Mouse (Mus musculus): ENCODE measurements at regions not wholly inside any gene's neighbourhood (a gene's known extent, or its start where the extent isn't known, plus 50 kb on each side); places are given as distances from the start of the nearest gene placed in this dataset.

GRCm38 (mm10) chr13:51303112-51303511 lies 105.3 kb upstream of the S1pr3 start:
- Histone ChIP-seq H3K4me1 (replicated peaks; ENCODE audit: control insufficient read depth, insufficient read depth) (no peaks in the 10 kb centered on the region), H3K4me2 (replicated peaks; ENCODE audit: low read depth) (no peak overlapping the region)
- no peak for ATAC-seq (ENCODE audit: low FRiP score, low TSS enrichment)

GRCm38 (mm10) chr13:51304631-51305030 lies 103.8 kb upstream of the S1pr3 start:
- TF ChIP-seq EP300 (optimal IDR thresholded peaks at IDR 0.05) (no peak), CTCF (IDR thresholded peaks at IDR 0.05; ENCODE audit: low read depth) (no peak)
- ATAC-seq (ENCODE audit: low FRiP score, low TSS enrichment): no peak
- H3K4me2 ChIP-seq (replicated peaks; ENCODE audit: low read depth): no peak overlapping the region
- no peak overlapping the region for H3K9ac ChIP-seq (ENCODE audit: low read length)
- H3K36me3 ChIP-seq (ENCODE audit: control insufficient read depth, insufficient read depth, low read length): no peaks in the 10 kb centered on the region
- H3K27ac ChIP-seq (replicated peaks): no peak overlapping the region
- DNase-seq (ENCODE audit: low spot score): no peak
- H3K4me1 ChIP-seq (replicated peaks; ENCODE audit: control insufficient read depth, insufficient read depth): no peaks in the 10 kb centered on the region
- H3K27me3 ChIP-seq (ENCODE audit: control insufficient read depth, insufficient read depth, low read length): no peaks in the 10 kb centered on the region
- H3K9me3 ChIP-seq (ENCODE audit: control insufficient read depth, low read length): no peaks in the 10 kb centered on the region
- 36% methylated on average over 4 of the region's 4 CpGs for WGBS
- no peak overlapping the region for H3K4me3 ChIP-seq (ENCODE audit: low read depth, low read length)

More at GRCm38 (mm10) chr13:51303112-51303511, 105.3 kb upstream of the S1pr3 start:
- no peaks in the 10 kb centered on the region for H3K27me3 ChIP-seq (ENCODE audit: control insufficient read depth, insufficient read depth, low read length)
- WGBS: 74% methylated on average over 3 of the region's 3 CpGs
- no peaks in the 10 kb centered on the region for H3K9me3 ChIP-seq (ENCODE audit: control insufficient read depth, low read length)
- no peak overlapping the region for H3K9ac ChIP-seq (ENCODE audit: low read length)
- no peaks in the 10 kb centered on the region for H3K36me3 ChIP-seq (ENCODE audit: control insufficient read depth, insufficient read depth, low read length)
- H3K27ac ChIP-seq (replicated peaks): no peak overlapping the region
- H3K4me3 ChIP-seq (ENCODE audit: low read depth, low read length): no peak overlapping the region
- TF ChIP-seq CTCF (IDR thresholded peaks at IDR 0.05; ENCODE audit: low read depth) (no peak), EP300 (optimal IDR thresholded peaks at IDR 0.05) (no peak)
- no peak for DNase-seq (ENCODE audit: low spot score)

GRCm38 (mm10) chr13:51309446-51309845 lies 99.0 kb upstream of the S1pr3 start:
- no peak for TF ChIP-seq CTCF (IDR thresholded peaks at IDR 0.05; ENCODE audit: low read depth)
- TF ChIP-seq EP300 (optimal IDR thresholded peaks at IDR 0.05): no peak
- no peak for DNase-seq (ENCODE audit: low spot score)
- H3K9ac ChIP-seq (ENCODE audit: low read length): no peak overlapping the region
- no peaks in the 10 kb centered on the region for H3K4me1 ChIP-seq (replicated peaks; ENCODE audit: control insufficient read depth, insufficient read depth)
- no peaks in the 10 kb centered on the region for H3K9me3 ChIP-seq (ENCODE audit: control insufficient read depth, low read length)
- no peak overlapping the region for H3K27ac ChIP-seq (replicated peaks)
- no peak overlapping the region for H3K4me2 ChIP-seq (replicated peaks; ENCODE audit: low read depth)
- H3K27me3 ChIP-seq (ENCODE audit: control insufficient read depth, insufficient read depth, low read length): no peaks in the 10 kb centered on the region
- no peaks in the 10 kb centered on the region for H3K36me3 ChIP-seq (ENCODE audit: control insufficient read depth, insufficient read depth, low read length)
- no peak for ATAC-seq (ENCODE audit: low FRiP score, low TSS enrichment)
- H3K4me3 ChIP-seq (ENCODE audit: low read depth, low read length): no peak overlapping the region

GRCm38 (mm10) chr13:51310041-51310440 lies 98.4 kb upstream of the S1pr3 start:
- ATAC-seq (ENCODE audit: low FRiP score, low TSS enrichment): no peak
- WGBS: 59% methylated on average over 2 of the region's 2 CpGs
- Histone ChIP-seq H3K36me3 (ENCODE audit: control insufficient read depth, insufficient read depth, low read length) (no peaks in the 10 kb centered on the region), H3K4me1 (replicated peaks; ENCODE audit: control insufficient read depth, insufficient read depth) (no peaks in the 10 kb centered on the region; the same call in 1 of the 2 replicates), H3K27ac (replicated peaks) (no peak overlapping the region), H3K9ac (ENCODE audit: low read length) (no peak overlapping the region), H3K4me3 (ENCODE audit: low read depth, low read length) (no peak overlapping the region), H3K9me3 (ENCODE audit: control insufficient read depth, low read length) (no peaks in the 10 kb centered on the region), H3K27me3 (ENCODE audit: control insufficient read depth, insufficient read depth, low read length) (no peaks in the 10 kb centered on the region), H3K4me2 (replicated peaks; ENCODE audit: low read depth) (no peak overlapping the region)
- DNase-seq (ENCODE audit: low spot score): no peak
- TF ChIP-seq CTCF (IDR thresholded peaks at IDR 0.05; ENCODE audit: low read depth) (no peak), EP300 (optimal IDR thresholded peaks at IDR 0.05) (no peak)

GRCm38 (mm10) chr13:51311679-51312255 lies 96.7 kb upstream of the S1pr3 start:
- H3K4me1 ChIP-seq (replicated peaks; ENCODE audit: control insufficient read depth, insufficient read depth): no peaks in the 10 kb centered on the region; the same call in 1 of the 2 replicates
- WGBS: 23% methylated on average over 8 of the region's 8 CpGs
- no peaks in the 10 kb centered on the region for H3K9me3 ChIP-seq (ENCODE audit: control insufficient read depth, low read length)
- H3K27me3 ChIP-seq (ENCODE audit: control insufficient read depth, insufficient read depth, low read length): no peaks in the 10 kb centered on the region
- H3K4me3 ChIP-seq (ENCODE audit: low read depth, low read length): no peak overlapping the region
- TF ChIP-seq EP300 (optimal IDR thresholded peaks at IDR 0.05) (no peak), CTCF (IDR thresholded peaks at IDR 0.05; ENCODE audit: low read depth) (no peak)
- no peak overlapping the region for H3K4me2 ChIP-seq (replicated peaks; ENCODE audit: low read depth)
- no peak overlapping the region for H3K9ac ChIP-seq (ENCODE audit: low read length)
- no peak overlapping the region for H3K27ac ChIP-seq (replicated peaks)
- ATAC-seq (ENCODE audit: low FRiP score, low TSS enrichment) (no peak), DNase-seq (ENCODE audit: low spot score) (no peak)
- H3K36me3 ChIP-seq (ENCODE audit: control insufficient read depth, insufficient read depth, low read length): no peaks in the 10 kb centered on the region

- ATAC-seq (ENCODE audit: low FRiP score, low TSS enrichment) (no peak), DNase-seq (ENCODE audit: low spot score) (no peak)
- no peak for TF ChIP-seq CTCF (IDR thresholded peaks at IDR 0.05; ENCODE audit: low read depth)
- TF ChIP-seq EP300 (optimal IDR thresholded peaks at IDR 0.05): no peak
- no peaks in the 10 kb centered on the region; the same call in 1 of the 2 replicates for H3K4me1 ChIP-seq (replicated peaks; ENCODE audit: control insufficient read depth, insufficient read depth)
- H3K27ac ChIP-seq (replicated peaks): no peak overlapping the region
- H3K36me3 ChIP-seq (ENCODE audit: control insufficient read depth, insufficient read depth, low read length): no peaks in the 10 kb centered on the region
- no peaks in the 10 kb centered on the region for H3K27me3 ChIP-seq (ENCODE audit: control insufficient read depth, insufficient read depth, low read length)
- 56% methylated on average over 5 of the region's 5 CpGs for WGBS
- no peak overlapping the region for H3K9ac ChIP-seq (ENCODE audit: low read length)
- H3K9me3 ChIP-seq (ENCODE audit: control insufficient read depth, low read length): no peaks in the 10 kb centered on the region
- no peak overlapping the region for H3K4me3 ChIP-seq (ENCODE audit: low read depth, low read length)
- no peak overlapping the region for H3K4me2 ChIP-seq (replicated peaks; ENCODE audit: low read depth)
Observed at GRCm38 (mm10) chr13:51313129-51313850, 95.1 kb upstream of the S1pr3 start.
